Mouse (Mus musculus): Measurements from ENCODE around the gene Tmem220.

DNA sequence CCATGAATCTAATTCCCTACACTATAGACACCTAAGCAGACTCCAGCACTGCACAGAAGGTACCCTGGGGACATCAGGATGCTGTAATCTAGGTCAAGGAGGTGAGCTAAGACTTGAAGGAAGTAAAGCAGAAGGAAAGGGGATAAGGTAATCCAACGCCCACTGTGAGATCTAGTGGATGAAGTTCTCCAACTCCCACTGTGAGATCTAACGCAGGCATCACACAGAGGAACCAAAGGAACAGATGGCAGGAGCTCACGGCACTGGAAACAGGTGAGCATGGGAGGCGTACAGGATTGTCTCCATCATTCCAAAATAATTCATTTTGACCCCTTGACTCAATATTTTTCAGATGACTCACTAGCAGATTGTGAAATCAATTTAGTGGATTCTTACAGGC, 28.5 kb upstream of the Tmem220 start:
- TF ChIP-seq POLR2A (IDR thresholded peaks at IDR 0.05; ENCODE audit: extremely low read depth, insufficient read depth, low read length) (no peak), CTCF (IDR thresholded peaks at IDR 0.05; ENCODE audit: low read depth, low read length) (no peak)
